In genomic region chr2:30392577-30393369, GRCm38 (mm10) we compare ENCODE assay signal across 8 mouse cellular contexts. TPM values are rescaled to one million over a fixed set of nuclear protein-coding genes. Genes with fewer than 3 reads are reported as not detected.
DNase-seq lines count a peak whose midpoint lies in the region; ATAC-seq lines count a peak whose summit lies in the region.

No protein-coding gene starts in this region.

- H3K9ac ChIP-seq in limb, embryonic 13.5 days, result peak overlapping the region; percentile 81
- H3K9ac ChIP-seq in midbrain, embryonic 14.5 days (replicated peaks; ENCODE audit: low read length), result peak overlapping the region; percentile 72
- peak overlapping the region; percentile 86 for H3K9ac ChIP-seq in stomach, embryonic 16.5 days (ENCODE audit: low read length)

- WGBS in limb, embryonic 13.5 days, result under 1% methylated on average over 54 of the region's 54 CpGs
- WGBS in midbrain, embryonic 14.5 days, result under 1% methylated on average over 52 of the region's 54 CpGs
- under 1% methylated on average over 52 of the region's 54 CpGs for WGBS in stomach, embryonic 16.5 days

- no peaks in the 10 kb centered on the region for H3K9me3 ChIP-seq in limb, embryonic 13.5 days
- H3K9me3 ChIP-seq in midbrain, embryonic 14.5 days (ENCODE audit: control insufficient read depth, low read length), result no peaks in the 10 kb centered on the region
- H3K9me3 ChIP-seq in stomach, embryonic 16.5 days (replicated peaks; ENCODE audit: control insufficient read depth, low read length), result no peaks in the 10 kb centered on the region

- peak; percentile 87 for DNase-seq in 3T3-L1 (ENCODE audit: low read depth, low spot score)
- peak; percentile 87 to 96 for DNase-seq in adrenal gland, adult (ENCODE audit: inconsistent age in 2 of 2, low spot score in 1 of 2)
- peak; percentile 88 for DNase-seq in embryo, embryonic 10 days (ENCODE audit: low spot score)
- DNase-seq in gastrocnemius, postnatal 25 days, result peak; percentile 77
- peak; percentile 95 for DNase-seq in midbrain, embryonic 14.5 days

- peak; percentile 20 for ATAC-seq in inflammation-experienced regulatory T-cells, adult 6 months
- peak; percentile 84 for ATAC-seq in limb, embryonic 13.5 days (ENCODE audit: low FRiP score, low read depth)
- ATAC-seq in midbrain, embryonic 14.5 days (ENCODE audit: low FRiP score, low TSS enrichment), result peak; percentile 78
- ATAC-seq in stomach, embryonic 16.5 days (ENCODE audit: insufficient read depth, low FRiP score), result peak; percentile 73

- peak overlapping the region; percentile 85 for H3K4me2 ChIP-seq in limb, embryonic 13.5 days (replicated peaks)
- peak overlapping the region; percentile 98 for H3K4me2 ChIP-seq in midbrain, embryonic 14.5 days (ENCODE audit: low read length)
- H3K4me2 ChIP-seq in stomach, embryonic 16.5 days (ENCODE audit: low read depth, low read length), result peak overlapping the region; percentile 86

- H3K4me1 ChIP-seq in limb, embryonic 13.5 days, result peaks cover 16% of the 10 kb centered on the region
- H3K4me1 ChIP-seq in midbrain, embryonic 14.5 days (ENCODE audit: control insufficient read depth, insufficient read depth, low read length), result peaks cover 12% of the 10 kb centered on the region
- H3K4me1 ChIP-seq in stomach, embryonic 16.5 days (ENCODE audit: control insufficient read depth, insufficient read depth, low read length), result peaks cover 8% of the 10 kb centered on the region

- no peaks in the 10 kb centered on the region for H3K27me3 ChIP-seq in limb, embryonic 13.5 days
- H3K27me3 ChIP-seq in midbrain, embryonic 14.5 days (ENCODE audit: control insufficient read depth, insufficient read depth, low read length), result no peaks in the 10 kb centered on the region
- H3K27me3 ChIP-seq in stomach, embryonic 16.5 days (ENCODE audit: control insufficient read depth, insufficient read depth, low read length), result no peaks in the 10 kb centered on the region

- H3K4me3 ChIP-seq in limb, embryonic 13.5 days, result peak overlapping the region; percentile 82
- peak overlapping the region; percentile 82 for H3K4me3 ChIP-seq in midbrain, embryonic 14.5 days (replicated peaks; ENCODE audit: low read depth, low read length)
- peak overlapping the region; percentile 93 for H3K4me3 ChIP-seq in stomach, embryonic 16.5 days (replicated peaks; ENCODE audit: low read length)

- H3K36me3 ChIP-seq in limb, embryonic 13.5 days, result peaks cover 31% of the 10 kb centered on the region
- peaks cover 27% of the 10 kb centered on the region for H3K36me3 ChIP-seq in midbrain, embryonic 14.5 days (ENCODE audit: control insufficient read depth, insufficient read depth, low read length)
- 0 out of 2 replicates have a peak, but pooled peaks cover 3% of the 10 kb centered on the region for H3K36me3 ChIP-seq in stomach, embryonic 16.5 days (ENCODE audit: control insufficient read depth, insufficient read depth, low read length)

- H3K27ac ChIP-seq in limb, embryonic 13.5 days, result peak overlapping the region; percentile 56
- peak overlapping the region; percentile 93 for H3K27ac ChIP-seq in midbrain, embryonic 14.5 days (replicated peaks; ENCODE audit: low read depth, low read length)
- H3K27ac ChIP-seq in stomach, embryonic 16.5 days (ENCODE audit: low read length), result peak overlapping the region; percentile 95

RNA-seq across cellular contexts. Expression of gene Dolpp1, which starts 0.7 kb away (rescaled TPM):
- 1 to 10 TPM; 5.2 to 6.8 TPM for total RNA-seq in gastrocnemius, postnatal 25 days (2021)
- polyA plus RNA-seq in inflammation-experienced regulatory T-cells, adult 6 months (2017; shearing (Covaris generic)), result 10 to 100 TPM; 17.5 to 21.0 (median 17.7) TPM
- polyA plus RNA-seq in limb, embryonic 13.5 days (2015; fragmentation: Nextera tagmentation; extraction: Ambion mirVana), result 33.1 and 33.5 TPM in 2 replicates
- polyA plus RNA-seq in midbrain, embryonic 14.5 days (2014; fragmentation: Nextera tagmentation; extraction: Ambion mirVana), result 56.3 and 57.2 TPM in 2 replicates
- polyA plus RNA-seq in stomach, embryonic 16.5 days (2015; fragmentation: Nextera tagmentation; extraction: Ambion mirVana), result 39.0 and 45.8 TPM in 2 replicates

RNA-seq across cellular contexts. Expression of gene Crat, which starts 22.8 kb away (rescaled TPM):
- 100 to 1,000 TPM; 315 to 363 TPM for total RNA-seq in gastrocnemius, postnatal 25 days (2021)
- polyA plus RNA-seq in inflammation-experienced regulatory T-cells, adult 6 months (2017; shearing (Covaris generic)), result 1 to 10 TPM; 1.8 to 2.6 (median 1.9) TPM
- 28.0 and 31.1 TPM in 2 replicates for polyA plus RNA-seq in limb, embryonic 13.5 days (2015; fragmentation: Nextera tagmentation; extraction: Ambion mirVana)
- polyA plus RNA-seq in midbrain, embryonic 14.5 days (2014; fragmentation: Nextera tagmentation; extraction: Ambion mirVana), result 22.2 and 24.0 TPM in 2 replicates
- polyA plus RNA-seq in stomach, embryonic 16.5 days (2015; fragmentation: Nextera tagmentation; extraction: Ambion mirVana), result 27.7 and 29.0 TPM in 2 replicates

RNA-seq across cellular contexts. Expression of gene Ptpa, which starts 23.1 kb away (rescaled TPM):
- total RNA-seq in gastrocnemius, postnatal 25 days (2021), result 10 to 100 TPM; 67.1 to 68.5 TPM
- polyA plus RNA-seq in inflammation-experienced regulatory T-cells, adult 6 months (2017; shearing (Covaris generic)), result 10 to 100 TPM; 36.5 to 78.0 (median 49.8) TPM
- 144 and 150 TPM in 2 replicates for polyA plus RNA-seq in limb, embryonic 13.5 days (2015; fragmentation: Nextera tagmentation; extraction: Ambion mirVana)
- 86.7 and 115 TPM in 2 replicates for polyA plus RNA-seq in midbrain, embryonic 14.5 days (2014; fragmentation: Nextera tagmentation; extraction: Ambion mirVana)
- 138 and 146 TPM in 2 replicates for polyA plus RNA-seq in stomach, embryonic 16.5 days (2015; fragmentation: Nextera tagmentation; extraction: Ambion mirVana)

RNA-seq across cellular contexts. Expression of gene Miga2, which starts 28.7 kb away (rescaled TPM):
- total RNA-seq in gastrocnemius, postnatal 25 days (2021), result 10 to 100 TPM; 22.8 to 23.8 TPM
- 1 to 10 TPM; 3.2 to 5.4 (median 5.3) TPM for polyA plus RNA-seq in inflammation-experienced regulatory T-cells, adult 6 months (2017; shearing (Covaris generic))
- polyA plus RNA-seq in limb, embryonic 13.5 days (2015; fragmentation: Nextera tagmentation; extraction: Ambion mirVana), result 24.3 and 26.6 TPM in 2 replicates
- 26.1 and 29.7 TPM in 2 replicates for polyA plus RNA-seq in midbrain, embryonic 14.5 days (2014; fragmentation: Nextera tagmentation; extraction: Ambion mirVana)
- 26.2 and 26.3 TPM in 2 replicates for polyA plus RNA-seq in stomach, embryonic 16.5 days (2015; fragmentation: Nextera tagmentation; extraction: Ambion mirVana)

RNA-seq across cellular contexts. Expression of gene Sh3glb2, which starts 33.6 kb away (rescaled TPM):
- total RNA-seq in gastrocnemius, postnatal 25 days (2021), result 10 to 100 TPM; 16.2 to 21.2 TPM
- polyA plus RNA-seq in inflammation-experienced regulatory T-cells, adult 6 months (2017; shearing (Covaris generic)), result 100 to 1,000 TPM in 1 of 3 experiments, 10 to 100 TPM in 2; 84.8 to 111 (median 97.5) TPM
- polyA plus RNA-seq in limb, embryonic 13.5 days (2015; fragmentation: Nextera tagmentation; extraction: Ambion mirVana), result 82.7 and 85.0 TPM in 2 replicates
- 129 and 183 TPM in 2 replicates for polyA plus RNA-seq in midbrain, embryonic 14.5 days (2014; fragmentation: Nextera tagmentation; extraction: Ambion mirVana)
- 107 and 118 TPM in 2 replicates for polyA plus RNA-seq in stomach, embryonic 16.5 days (2015; fragmentation: Nextera tagmentation; extraction: Ambion mirVana)

Comparison
In these comparisons a context has a peak if more than half of its experiments do, and no peak if none do; other contexts are left out.
1. Peak in every context shown above with its lines: DNase-seq, ATAC-seq, H3K4me3 ChIP-seq and H3K27ac ChIP-seq.
2. ATAC-seq: peak in every context shown above with its lines; median percentile 84 in limb, embryonic 13.5 days; 78 in midbrain, embryonic 14.5 days; 73 in stomach, embryonic 16.5 days; 20 in inflammation-experienced regulatory T-cells, adult 6 months.